Mouse (Mus musculus): ENCODE measurements at regions not wholly inside any gene's neighbourhood (a gene's known extent, or its start where the extent isn't known, plus 50 kb on each side); places are given as distances from the start of the nearest gene placed in this dataset.
"Not testable (repeated sequence)": the region's sequence is repeated elsewhere in the genome, so short reads cannot be mapped to it uniquely, and the experiment has no call there.

GRCm38 (mm10) chr14:71056601-71057000, 457.0 kb upstream of the Fam160b2 start:
- DNase-seq (ENCODE audit: low spot score) (no peak), ATAC-seq (ENCODE audit: insufficient read depth, low FRiP score, low TSS enrichment) (no peak)
- no peaks in the 10 kb centered on the region for H3K4me1 ChIP-seq (ENCODE audit: control insufficient read depth, insufficient read depth, low read length)
- H3K4me2 ChIP-seq (ENCODE audit: low read depth) = no peak overlapping the region
- no peaks in the 10 kb centered on the region for H3K36me3 ChIP-seq (ENCODE audit: control insufficient read depth, insufficient read depth, low read length)
- no peak overlapping the region for H3K27ac ChIP-seq (ENCODE audit: low read depth, low read length)
- H3K9me3 ChIP-seq (ENCODE audit: control insufficient read depth, low read length) = no peaks in the 10 kb centered on the region
- 75% methylated on average over 2 of the region's 2 CpGs for WGBS
- no peaks in the 10 kb centered on the region for H3K27me3 ChIP-seq (ENCODE audit: control insufficient read depth, insufficient read depth, low read length)
- no peak overlapping the region for H3K4me3 ChIP-seq (ENCODE audit: low read depth, low read length)
- no peak overlapping the region for H3K9ac ChIP-seq (ENCODE audit: low read length)

GRCm38 (mm10) chr14:71055480-71055879, 455.8 kb upstream of the Fam160b2 start:
- no peaks in the 10 kb centered on the region for H3K36me3 ChIP-seq (ENCODE audit: control insufficient read depth, insufficient read depth, low read length)
- H3K27ac ChIP-seq (ENCODE audit: low read depth, low read length) = no peak overlapping the region
- ATAC-seq (ENCODE audit: insufficient read depth, low FRiP score, low TSS enrichment) (no peak), DNase-seq (ENCODE audit: low spot score) (no peak)
- H3K9me3 ChIP-seq (ENCODE audit: control insufficient read depth, low read length) = no peaks in the 10 kb centered on the region
- no peak overlapping the region for H3K4me3 ChIP-seq (ENCODE audit: low read depth, low read length)
- H3K4me2 ChIP-seq (ENCODE audit: low read depth) = no peak overlapping the region
- no peaks in the 10 kb centered on the region for H3K27me3 ChIP-seq (ENCODE audit: control insufficient read depth, insufficient read depth, low read length)
- 92% methylated on average over 2 of the region's 2 CpGs for WGBS
- H3K9ac ChIP-seq (ENCODE audit: low read length) = no peak overlapping the region
- no peaks in the 10 kb centered on the region for H3K4me1 ChIP-seq (ENCODE audit: control insufficient read depth, insufficient read depth, low read length)

- 68% methylated on average over 9 of the region's 9 CpGs for WGBS
- no peaks in the 10 kb centered on the region for H3K36me3 ChIP-seq (ENCODE audit: control insufficient read depth, insufficient read depth, low read length)
These were observed 454.4 kb upstream of the Fam160b2 start for GRCm38 (mm10) chr14:71053788-71054641.

GRCm38 (mm10) chr14:71047096-71047495, 447.5 kb upstream of the Fam160b2 start:
- H3K9ac ChIP-seq (ENCODE audit: low read length) = no peak overlapping the region
- H3K27ac ChIP-seq (ENCODE audit: low read depth, low read length) = no peak overlapping the region
- 37% methylated on average over 3 of the region's 3 CpGs for WGBS
- H3K9me3 ChIP-seq (ENCODE audit: control insufficient read depth, low read length) = no peaks in the 10 kb centered on the region
- H3K4me3 ChIP-seq (ENCODE audit: low read depth, low read length) = no peak overlapping the region
- H3K27me3 ChIP-seq (ENCODE audit: control insufficient read depth, insufficient read depth, low read length) = no peaks in the 10 kb centered on the region
- no peak overlapping the region for H3K4me2 ChIP-seq (ENCODE audit: low read depth)
- H3K36me3 ChIP-seq (ENCODE audit: control insufficient read depth, insufficient read depth, low read length) = no peaks in the 10 kb centered on the region
- ATAC-seq (ENCODE audit: insufficient read depth, low FRiP score, low TSS enrichment) (no peak), DNase-seq (ENCODE audit: low spot score) (peak; percentile 13)
- no peaks in the 10 kb centered on the region for H3K4me1 ChIP-seq (ENCODE audit: control insufficient read depth, insufficient read depth, low read length)

More at GRCm38 (mm10) chr14:71053788-71054641, 454.4 kb upstream of the Fam160b2 start:
- Histone ChIP-seq H3K4me3 (ENCODE audit: low read depth, low read length) (no peak overlapping the region), H3K27me3 (ENCODE audit: control insufficient read depth, insufficient read depth, low read length) (no peaks in the 10 kb centered on the region), H3K27ac (ENCODE audit: low read depth, low read length) (no peak overlapping the region), H3K4me1 (ENCODE audit: control insufficient read depth, insufficient read depth, low read length) (no peaks in the 10 kb centered on the region), H3K9me3 (ENCODE audit: control insufficient read depth, low read length) (no peaks in the 10 kb centered on the region), H3K4me2 (ENCODE audit: low read depth) (no peak overlapping the region), H3K9ac (ENCODE audit: low read length) (no peak overlapping the region)
- no peak for ATAC-seq (ENCODE audit: insufficient read depth, low FRiP score, low TSS enrichment)
- DNase-seq (ENCODE audit: low spot score) = no peak

- H3K36me3 ChIP-seq (ENCODE audit: control insufficient read depth, insufficient read depth, low read length); H3K27ac ChIP-seq (ENCODE audit: low read depth, low read length); H3K9me3 ChIP-seq (ENCODE audit: control insufficient read depth, low read length); H3K4me2 ChIP-seq (ENCODE audit: low read depth); H3K4me3 ChIP-seq (ENCODE audit: low read depth, low read length); ATAC-seq (ENCODE audit: insufficient read depth, low FRiP score, low TSS enrichment); H3K9ac ChIP-seq (ENCODE audit: low read length); H3K27me3 ChIP-seq (ENCODE audit: control insufficient read depth, insufficient read depth, low read length); H3K4me1 ChIP-seq (ENCODE audit: control insufficient read depth, insufficient read depth, low read length); DNase-seq (ENCODE audit: low spot score): not testable (repeated sequence)
- WGBS = 33% methylated on average over 11 of the region's 13 CpGs
These were observed 444.5 kb upstream of the Fam160b2 start for GRCm38 (mm10) chr14:71043879-71044770.

GRCm38 (mm10) chr14:71036620-71037019, 437.0 kb upstream of the Fam160b2 start:
- ATAC-seq (ENCODE audit: insufficient read depth, low FRiP score, low TSS enrichment) (no peak), DNase-seq (ENCODE audit: low spot score) (no peak)
- Histone ChIP-seq H3K9ac (ENCODE audit: low read length) (no peak overlapping the region), H3K27ac (ENCODE audit: low read depth, low read length) (no peak overlapping the region), H3K4me1 (ENCODE audit: control insufficient read depth, insufficient read depth, low read length) (no peaks in the 10 kb centered on the region), H3K27me3 (ENCODE audit: control insufficient read depth, insufficient read depth, low read length) (no peaks in the 10 kb centered on the region), H3K36me3 (ENCODE audit: control insufficient read depth, insufficient read depth, low read length) (no peaks in the 10 kb centered on the region), H3K4me3 (ENCODE audit: low read depth, low read length) (no peak overlapping the region), H3K4me2 (ENCODE audit: low read depth) (no peak overlapping the region), H3K9me3 (ENCODE audit: control insufficient read depth, low read length) (no peaks in the 10 kb centered on the region)
- 78% methylated on average over 7 of the region's 7 CpGs for WGBS

GRCm38 (mm10) chr14:71033586-71033985, 434.0 kb upstream of the Fam160b2 start:
- DNase-seq (ENCODE audit: low spot score) (no peak), ATAC-seq (ENCODE audit: insufficient read depth, low FRiP score, low TSS enrichment) (no peak)
- 66% methylated on average over 2 of the region's 2 CpGs for whole genome bisulfite sequencing
- H3K4me2 ChIP-seq (ENCODE audit: low read depth) = no peak overlapping the region
- no peak overlapping the region for H3K9ac ChIP-seq (ENCODE audit: low read length)
- H3K4me3 ChIP-seq (ENCODE audit: low read depth, low read length) = no peak overlapping the region
- no peaks in the 10 kb centered on the region for H3K9me3 ChIP-seq (ENCODE audit: control insufficient read depth, low read length)
- no peaks in the 10 kb centered on the region for H3K4me1 ChIP-seq (ENCODE audit: control insufficient read depth, insufficient read depth, low read length)
- no peaks in the 10 kb centered on the region for H3K27me3 ChIP-seq (ENCODE audit: control insufficient read depth, insufficient read depth, low read length)
- no peak overlapping the region for H3K27ac ChIP-seq (ENCODE audit: low read depth, low read length)
- no peaks in the 10 kb centered on the region for H3K36me3 ChIP-seq (ENCODE audit: control insufficient read depth, insufficient read depth, low read length)

GRCm38 (mm10) chr14:71030164-71030880, 430.7 kb upstream of the Fam160b2 start:
- no peaks in the 10 kb centered on the region for H3K36me3 ChIP-seq (ENCODE audit: control insufficient read depth, insufficient read depth, low read length)

More at GRCm38 (mm10) chr14:71030164-71030880, 430.7 kb upstream of the Fam160b2 start:
- H3K27ac ChIP-seq (ENCODE audit: low read depth, low read length) = no peak overlapping the region
- ATAC-seq (ENCODE audit: insufficient read depth, low FRiP score, low TSS enrichment) (no peak), DNase-seq (ENCODE audit: low spot score) (no peak)
- H3K9ac ChIP-seq (ENCODE audit: low read length) = no peak overlapping the region
- no peak overlapping the region for H3K4me3 ChIP-seq (ENCODE audit: low read depth, low read length)
- H3K4me1 ChIP-seq (ENCODE audit: control insufficient read depth, insufficient read depth, low read length) = no peaks in the 10 kb centered on the region
- WGBS = 83% methylated on average over 9 of the region's 9 CpGs
- no peaks in the 10 kb centered on the region for H3K27me3 ChIP-seq (ENCODE audit: control insufficient read depth, insufficient read depth, low read length)
- H3K4me2 ChIP-seq (ENCODE audit: low read depth) = no peak overlapping the region
- no peaks in the 10 kb centered on the region for H3K9me3 ChIP-seq (ENCODE audit: control insufficient read depth, low read length)
